In the genomic region with DNA sequence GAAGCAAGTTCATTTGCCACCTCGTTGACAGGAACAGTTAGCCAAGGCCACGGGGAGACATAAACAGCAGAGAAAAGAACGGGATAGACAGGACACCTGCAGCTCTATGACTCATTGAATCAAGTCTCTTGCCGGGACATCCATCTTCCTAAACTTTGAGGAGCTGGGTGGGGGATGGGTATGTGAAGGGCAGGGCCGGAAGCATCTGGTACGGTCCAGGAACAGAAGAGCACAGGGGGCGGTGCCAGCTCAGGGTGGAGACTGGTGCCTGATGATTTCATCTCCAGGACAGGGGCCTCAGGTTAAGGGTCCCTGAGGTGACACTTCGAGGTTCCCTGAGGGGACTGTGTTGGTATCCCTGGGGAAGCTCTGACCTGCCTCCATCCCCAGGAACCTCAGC, we compare ENCODE assay signal across 11 mouse cellular contexts. TPM values are rescaled to one million over a fixed set of nuclear protein-coding genes. Genes with fewer than 3 reads are reported as not detected.
DNase-seq lines count a peak whose midpoint lies in the region; ATAC-seq and TF ChIP-seq lines count a peak whose summit lies in the region.
"Had no signal": no experiment of that assay in that cellular context is flagged by ENCODE, and none has a peak within 500 bp of the region (broad histone marks: within the 10 kb centered on the region; RNA-seq: fewer than 3 reads in every experiment).

No protein-coding gene starts in this region.

- H3K27ac ChIP-seq in lung, postnatal 0 days (ENCODE audit: low read length): no peak overlapping the region
- no peak overlapping the region for H3K27ac ChIP-seq in liver, embryonic 12.5 days
- H3K27ac ChIP-seq in stomach, postnatal 0 days (replicated peaks): no peak overlapping the region
- H3K27ac ChIP-seq: left cerebral cortex, adult 2 months; midbrain, embryonic 12.5 days had no signal

- no peaks in the 10 kb centered on the region for H3K36me3 ChIP-seq in lung, postnatal 0 days (ENCODE audit: insufficient read depth, low read length)
- H3K36me3 ChIP-seq in liver, embryonic 12.5 days: peaks cover 4% of the 10 kb centered on the region; the same call in 1 of the 2 replicates
- H3K36me3 ChIP-seq in stomach, postnatal 0 days (ENCODE audit: control insufficient read depth, insufficient read depth, low read length): 0 out of 2 replicates have a peak, but pooled peaks cover 3% of the 10 kb centered on the region
- H3K36me3 ChIP-seq: midbrain, embryonic 12.5 days had no signal

- H3K9me3 ChIP-seq in lung, postnatal 0 days (ENCODE audit: low read length): no peaks in the 10 kb centered on the region
- H3K9me3 ChIP-seq in liver, embryonic 12.5 days (replicated peaks): no peaks in the 10 kb centered on the region
- no peaks in the 10 kb centered on the region for H3K9me3 ChIP-seq in stomach, postnatal 0 days (ENCODE audit: control insufficient read depth, low read length)
- H3K9me3 ChIP-seq: midbrain, embryonic 12.5 days had no signal

- no peak for TF ChIP-seq POLR2A in lung, adult 2 months (IDR thresholded peaks at IDR 0.05; ENCODE audit: borderline replicate concordance, extremely low read depth, low read depth, low read length)

- no peak overlapping the region for H3K4me3 ChIP-seq in lung, postnatal 0 days (ENCODE audit: low read depth, low read length)
- H3K4me3 ChIP-seq in lung, adult 2 months (replicated peaks; ENCODE audit: extremely low read depth, low read depth, low read length): no peak overlapping the region
- H3K4me3 ChIP-seq in liver, embryonic 12.5 days: 0 out of 2 replicates have a peak overlapping the region, but pooled peaks have one; percentile 7
- H3K4me3 ChIP-seq in stomach, postnatal 0 days (ENCODE audit: low read depth, low read length): no peak overlapping the region
- H3K4me3 ChIP-seq: left cerebral cortex, adult 2 months had no signal

- H3K4me1 ChIP-seq in lung, postnatal 0 days (ENCODE audit: insufficient read depth, low read depth, low read length): peaks cover 2% of the 10 kb centered on the region; the same call in 1 of the 2 replicates
- H3K4me1 ChIP-seq in lung, adult 2 months (ENCODE audit: control insufficient read depth, insufficient read depth, low read length): no peaks in the 10 kb centered on the region
- H3K4me1 ChIP-seq in liver, embryonic 12.5 days: peaks cover 27% of the 10 kb centered on the region
- H3K4me1 ChIP-seq in stomach, postnatal 0 days (replicated peaks; ENCODE audit: control insufficient read depth, insufficient read depth): peaks cover 3% of the 10 kb centered on the region; the same call in 1 of the 2 replicates

- TF ChIP-seq CTCF in lung, postnatal 0 days (IDR thresholded peaks at IDR 0.05): no peak
- no peak for TF ChIP-seq CTCF in lung, adult 2 months (IDR thresholded peaks at IDR 0.05; ENCODE audit: insufficient read depth, low read length)
- TF ChIP-seq CTCF in stomach, postnatal 0 days (IDR thresholded peaks at IDR 0.05; ENCODE audit: low read depth): no peak

- TF ChIP-seq EP300 in lung, postnatal 0 days (IDR thresholded peaks at IDR 0.05): no peak
- no peak for TF ChIP-seq EP300 in stomach, postnatal 0 days (optimal IDR thresholded peaks at IDR 0.05)

- 18% methylated on average over 8 of the region's 8 CpGs for WGBS in lung, postnatal 0 days
- WGBS in lung, adult 2 months: 17% methylated on average over 8 of the region's 8 CpGs
- 17% methylated on average over 8 of the region's 8 CpGs for WGBS in liver, embryonic 12.5 days (ENCODE audit: insufficient replicate concordance)
- 18% methylated on average over 8 of the region's 8 CpGs for WGBS in stomach, postnatal 0 days

- DNase-seq in lung, postnatal 0 days (ENCODE audit: low spot score): peak; percentile 57
- DNase-seq in lung, adult 2 months: no peak
- peak; percentile 83 for DNase-seq in R1 (ENCODE audit: low read depth, low spot score)
- DNase-seq in stomach, postnatal 0 days (ENCODE audit: low spot score): no peak
- DNase-seq in urinary bladder, postnatal 14 days (ENCODE audit: low spot score): no peak
- no peak for DNase-seq in MN1 (ENCODE audit: low spot score)
- DNase-seq in layer of hippocampus, postnatal 25 days (ENCODE audit: extremely low spot score in 1 of 2, low spot score in 1 of 2): no peak

- no peak overlapping the region for H3K4me2 ChIP-seq in lung, postnatal 0 days (replicated peaks; ENCODE audit: low read depth, low read length)
- H3K4me2 ChIP-seq in liver, embryonic 12.5 days: peak overlapping the region; percentile 52
- H3K4me2 ChIP-seq in stomach, postnatal 0 days (replicated peaks; ENCODE audit: low read depth): no peak overlapping the region

- H3K9ac ChIP-seq in lung, postnatal 0 days (replicated peaks; ENCODE audit: low read depth): no peak overlapping the region
- H3K9ac ChIP-seq in liver, embryonic 12.5 days: no peak overlapping the region
- H3K9ac ChIP-seq in stomach, postnatal 0 days (ENCODE audit: low read length): no peak overlapping the region
- H3K9ac ChIP-seq: midbrain, embryonic 12.5 days had no signal

- H3K27me3 ChIP-seq in lung, postnatal 0 days (replicated peaks; ENCODE audit: insufficient read depth, low read length): peaks cover 5% of the 10 kb centered on the region; the same call in 1 of the 2 replicates
- peaks cover 64% of the 10 kb centered on the region for H3K27me3 ChIP-seq in liver, embryonic 12.5 days (replicated peaks)
- H3K27me3 ChIP-seq in stomach, postnatal 0 days (ENCODE audit: control insufficient read depth, insufficient read depth, low read length): no peaks in the 10 kb centered on the region
- H3K27me3 ChIP-seq: Patski had no signal

- peak; percentile 13; the same call in 1 of the 2 replicates for ATAC-seq in lung, postnatal 0 days
- ATAC-seq in liver, embryonic 12.5 days: no peak
- peak; percentile 13; the same call in 1 of the 2 replicates for ATAC-seq in stomach, postnatal 0 days (ENCODE audit: low FRiP score, low TSS enrichment)
- ATAC-seq: Patski had no signal

RNA-seq across cellular contexts. Expression of a gene that starts 9.9 kb away (rescaled TPM):
- polyA plus RNA-seq in lung, postnatal 0 days (2015; fragmentation: Nextera tagmentation; extraction: Ambion mirVana): 14.4 and 15.3 TPM in 2 replicates
- polyA plus RNA-seq in lung, adult 2 months (2012; rRNA removed): 23.8 and 47.7 TPM in 2 replicates
- 0.71 and 1.1 TPM in 2 replicates for polyA plus RNA-seq in liver, embryonic 12.5 days (2016; fragmentation: Nextera tagmentation; extraction: Ambion mirVana)
- polyA plus RNA-seq in stomach, postnatal 0 days (2015; fragmentation: Nextera tagmentation; extraction: Ambion mirVana): 97.9 and 105 TPM in 2 replicates
- not detected for total RNA-seq in layer of hippocampus, postnatal 25 days (2021)
- total RNA-seq: left cerebral cortex, adult 2 months had no signal

RNA-seq across cellular contexts. Expression of a gene that starts 12.5 kb away (rescaled TPM):
- polyA plus RNA-seq in lung, postnatal 0 days (2015; fragmentation: Nextera tagmentation; extraction: Ambion mirVana): 27.1 and 30.5 TPM in 2 replicates
- 40.5 and 40.6 TPM in 2 replicates for polyA plus RNA-seq in lung, adult 2 months (2012; rRNA removed)
- polyA plus RNA-seq in liver, embryonic 12.5 days (2016; fragmentation: Nextera tagmentation; extraction: Ambion mirVana): 16.0 and 16.5 TPM in 2 replicates
- polyA plus RNA-seq in stomach, postnatal 0 days (2015; fragmentation: Nextera tagmentation; extraction: Ambion mirVana): 12.6 and 14.0 TPM in 2 replicates
- 1 to 10 TPM; 1.9 to 3.2 TPM for total RNA-seq in layer of hippocampus, postnatal 25 days (2021)

RNA-seq across cellular contexts. Expression of a gene that starts 27.0 kb away (rescaled TPM):
- 0.13 and 0.20 TPM in 2 replicates for polyA plus RNA-seq in lung, postnatal 0 days (2015; fragmentation: Nextera tagmentation; extraction: Ambion mirVana)
- polyA plus RNA-seq in lung, adult 2 months (2012; rRNA removed): 0.33 and 0.36 TPM in 2 replicates
- polyA plus RNA-seq in liver, embryonic 12.5 days (2016; fragmentation: Nextera tagmentation; extraction: Ambion mirVana): 1.9 and 2.3 TPM in 2 replicates
- polyA plus RNA-seq in stomach, postnatal 0 days (2015; fragmentation: Nextera tagmentation; extraction: Ambion mirVana): 1.2 and 1.5 TPM in 2 replicates
- total RNA-seq in layer of hippocampus, postnatal 25 days (2021): 10 to 100 TPM; 80.7 to 96.2 TPM

RNA-seq across cellular contexts. Expression of a gene that starts 29.7 kb away (rescaled TPM):
- polyA plus RNA-seq in lung, postnatal 0 days (2015; fragmentation: Nextera tagmentation; extraction: Ambion mirVana): 1.5 and 3.1 TPM in 2 replicates
- polyA plus RNA-seq in lung, adult 2 months (2012; rRNA removed): 2.8 and 10.7 TPM in 2 replicates
- 0.15 and 0.19 TPM in 2 replicates for polyA plus RNA-seq in liver, embryonic 12.5 days (2016; fragmentation: Nextera tagmentation; extraction: Ambion mirVana)
- polyA plus RNA-seq in stomach, postnatal 0 days (2015; fragmentation: Nextera tagmentation; extraction: Ambion mirVana): 17.9 and 20.4 TPM in 2 replicates
- not detected for total RNA-seq in layer of hippocampus, postnatal 25 days (2021)
- total RNA-seq: left cerebral cortex, adult 2 months had no signal
- polyA plus RNA-seq: midbrain, embryonic 12.5 days had no signal

RNA-seq across cellular contexts. Expression of a gene that starts 34.3 kb away (rescaled TPM):
- polyA plus RNA-seq in lung, postnatal 0 days (2015; fragmentation: Nextera tagmentation; extraction: Ambion mirVana): 39.1 and 45.7 TPM in 2 replicates
- 22.9 and 24.1 TPM in 2 replicates for polyA plus RNA-seq in lung, adult 2 months (2012; rRNA removed)
- 159 and 164 TPM in 2 replicates for polyA plus RNA-seq in liver, embryonic 12.5 days (2016; fragmentation: Nextera tagmentation; extraction: Ambion mirVana)
- 21.6 and 22.9 TPM in 2 replicates for polyA plus RNA-seq in stomach, postnatal 0 days (2015; fragmentation: Nextera tagmentation; extraction: Ambion mirVana)
- total RNA-seq in layer of hippocampus, postnatal 25 days (2021): 10 to 100 TPM; 58.7 to 61.1 TPM

Comparison
In these comparisons a context has a peak if more than half of its experiments do, and no peak if none do; other contexts are left out.
1. DNase-seq: peak in lung, postnatal 0 days (single experiment) and R1 (single experiment); none in lung, adult 2 months (single experiment), stomach, postnatal 0 days (single experiment), urinary bladder, postnatal 14 days (single experiment), MN1 (single experiment) and layer of hippocampus, postnatal 25 days (0 of 2).